Mouse (Mus musculus): Measurements from ENCODE around the gene Ninj2.

DNA sequence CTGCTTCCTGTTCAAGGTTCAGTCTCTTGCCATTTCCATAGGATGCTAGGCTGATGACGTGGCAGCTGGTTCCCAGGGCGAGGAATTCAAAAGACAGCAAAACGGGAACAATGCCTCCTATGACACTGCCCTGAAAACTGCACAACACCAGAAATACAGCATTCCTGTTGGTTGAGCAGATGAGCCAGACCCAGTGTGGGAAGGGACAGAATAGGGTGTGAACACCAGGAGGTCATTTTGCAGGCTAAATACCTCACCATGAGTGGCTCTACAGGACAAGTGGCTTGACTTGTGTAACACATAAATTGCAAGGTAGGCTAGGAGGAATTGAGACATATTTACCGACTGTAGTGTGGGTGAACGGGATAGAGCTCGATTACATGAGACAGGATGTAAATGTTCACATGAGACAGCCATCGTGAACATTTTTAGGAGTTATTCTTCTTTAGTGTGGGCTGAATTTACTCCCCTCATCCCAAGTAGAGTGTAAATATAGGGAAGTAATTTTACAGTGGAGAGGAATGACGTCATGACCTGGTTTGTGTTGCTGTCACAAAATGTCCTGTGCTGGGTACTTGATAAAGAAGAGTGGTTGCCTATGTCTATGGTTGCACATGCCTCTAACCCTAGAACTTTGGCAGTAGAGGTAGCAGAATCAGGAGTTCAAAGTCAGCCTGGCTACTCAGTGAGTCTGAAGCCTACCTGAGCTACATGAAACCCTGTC is 79.3 kb downstream of the Ninj2 start:
- TF ChIP-seq CTCF (IDR thresholded peaks at IDR 0.05 in 2 of 3, conservative IDR thresholded peaks at IDR 0.05 in 1 of 3; ENCODE audit: control insufficient read depth in 1 of 3, insufficient read depth in 1 of 3, low read depth in 2 of 3, low read length in 3 of 3, poor library complexity in 1 of 3, severe bottlenecking in 1 of 3) (no peak), GABPA (IDR thresholded peaks at IDR 0.05; ENCODE audit: low read depth, low read length) (no peak), GATA1 (IDR thresholded peaks at IDR 0.05; ENCODE audit: low read depth, low read length) (no peak), UBTF (IDR thresholded peaks at IDR 0.05; ENCODE audit: borderline replicate concordance, insufficient read depth, low read depth, low read length) (no peak), JUND (IDR thresholded peaks at IDR 0.05; ENCODE audit: low read depth, low read length) (no peak), MAZ (IDR thresholded peaks at IDR 0.05; ENCODE audit: low read depth, low read length) (no peak), HCFC1 (IDR thresholded peaks at IDR 0.05; ENCODE audit: low read depth, low read length) (no peak), USF1 (IDR thresholded peaks at IDR 0.05; ENCODE audit: low read depth, low read length) (no peak), RAD21 (IDR thresholded peaks at IDR 0.05; ENCODE audit: low read depth, low read length) (no peak), ZKSCAN1 (IDR thresholded peaks at IDR 0.05; ENCODE audit: low read depth, low read length) (no peak), TAL1 (IDR thresholded peaks at IDR 0.05; ENCODE audit: low read length) (no peak), SMC3 (IDR thresholded peaks at IDR 0.05; ENCODE audit: low read depth, low read length) (no peak), BHLHE40 (IDR thresholded peaks at IDR 0.05; ENCODE audit: borderline replicate concordance, low read depth, low read length) (no peak)

All from MEL (cell line).